Mouse (Mus musculus): ENCODE data around the gene Rfwd3.
"Not testable (repeated sequence)": the region's sequence is repeated elsewhere in the genome, so short reads cannot be mapped to it uniquely, and the experiment has no call there.

Rfwd3 gene

DNA sequence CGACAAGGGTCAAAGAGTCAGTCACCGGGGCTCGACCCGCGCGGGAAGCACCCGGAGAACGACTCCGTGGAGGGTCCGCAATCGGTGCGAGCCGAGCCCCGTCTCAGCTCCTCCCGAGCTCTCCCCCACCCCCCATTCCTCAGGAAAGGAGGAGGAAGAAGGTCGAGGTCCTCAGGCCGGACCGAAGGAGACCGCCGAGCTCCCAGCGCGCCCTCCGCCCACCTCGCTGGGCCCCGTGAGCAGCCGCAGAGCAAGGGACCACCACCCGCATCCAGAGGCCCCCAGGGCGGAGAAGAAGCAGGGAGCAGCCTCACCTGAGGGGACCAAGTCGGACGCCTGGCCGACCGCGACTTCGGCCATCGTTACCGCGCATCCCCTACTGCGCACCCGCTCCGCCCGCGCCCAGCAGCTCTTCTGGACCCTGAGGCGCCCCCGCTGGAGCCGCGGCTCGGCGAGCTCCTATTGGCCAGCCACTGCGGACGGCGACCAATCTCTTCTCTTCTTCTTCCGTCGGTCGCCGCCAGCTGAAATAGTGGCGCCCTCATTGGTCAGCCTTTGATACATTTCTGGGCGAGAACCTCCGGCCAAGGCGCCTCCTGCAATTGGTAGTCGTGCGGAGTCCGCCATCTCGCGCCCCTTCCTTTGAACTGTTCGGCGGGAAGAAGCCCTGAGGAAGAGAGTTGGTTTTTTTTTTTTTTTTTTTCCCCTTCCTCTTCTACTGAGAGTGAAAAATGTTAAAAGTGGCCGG, at the start of gene Rfwd3:
TSS of gene Rfwd3 (minus strand) at position 402 of the 748 bp plus-strand sequence.
- peak; percentile 95 to 97 for DNase-seq

DNA sequence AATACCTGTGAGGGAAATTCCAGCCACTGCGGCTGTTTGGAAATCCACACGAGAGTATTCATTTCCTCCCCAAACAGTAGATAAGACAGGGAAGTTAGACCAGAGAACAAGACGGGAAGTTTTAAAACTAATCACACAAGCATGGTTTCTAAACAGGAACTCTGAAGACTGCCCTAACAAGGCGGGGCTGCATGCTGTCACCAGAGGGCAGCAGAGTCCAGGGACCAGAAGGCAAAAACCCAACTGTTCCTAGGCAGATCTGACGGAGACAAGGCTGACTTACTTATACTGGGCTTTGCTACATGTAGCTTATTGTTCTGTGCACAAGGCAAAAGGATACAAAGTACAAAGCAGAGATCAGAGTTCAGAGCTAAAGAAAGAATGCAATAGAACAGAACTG, 43.2 kb upstream of the Rfwd3 start:
- peak; percentile 82 to 84 for DNase-seq

DNA sequence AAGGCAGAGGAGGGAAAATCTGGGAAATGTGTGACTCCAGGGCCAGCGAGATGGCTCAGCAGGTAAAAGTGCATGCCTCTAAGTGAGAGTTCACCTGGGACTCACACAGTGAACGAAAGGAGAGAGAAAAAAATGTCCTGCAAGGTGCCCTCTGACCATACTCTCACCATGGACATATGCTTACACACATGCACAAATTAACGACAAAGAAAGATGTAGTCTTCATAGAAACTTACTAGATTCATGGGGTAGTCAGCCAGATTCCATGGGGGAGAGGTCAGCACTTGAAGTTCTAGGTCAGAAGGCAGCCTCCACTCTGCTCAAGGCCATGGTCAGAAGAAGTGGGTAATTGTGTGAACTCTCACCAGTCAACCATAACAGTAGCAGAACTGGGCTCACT, 40.2 kb upstream of the Rfwd3 start:
- no peak for DNase-seq

- no peak for DNase-seq
These were observed 38.6 kb upstream of the Rfwd3 start for GRCm38 (mm10) chr8:111338370-111339208.

DNA sequence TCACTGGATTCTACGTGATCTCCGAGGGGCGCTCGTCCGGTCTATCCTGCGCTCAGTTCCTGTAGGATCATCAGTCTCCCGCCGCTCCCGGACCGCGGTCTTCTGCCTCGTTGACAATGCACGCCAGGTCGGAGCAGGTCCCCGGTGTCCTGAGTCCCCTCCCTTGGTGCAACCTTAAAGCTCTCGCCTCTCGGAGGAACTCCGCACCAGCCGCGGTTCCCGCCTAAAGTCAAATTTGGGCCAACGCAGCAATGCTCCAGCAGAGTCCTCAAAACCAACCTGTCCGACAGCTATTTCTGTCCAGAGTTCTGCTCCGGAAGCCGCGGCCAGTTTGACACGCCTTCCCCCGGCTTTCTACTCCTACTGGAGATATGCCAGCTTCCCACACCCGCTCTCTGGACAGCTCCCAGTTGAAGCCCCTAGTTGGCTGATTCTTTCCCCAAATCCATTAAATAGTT, 37.9 kb upstream of the Rfwd3 start, which contains the start of gene Mlkl:
TSS of gene Mlkl (minus strand) at position 288 of the 458 bp plus-strand sequence.
- DNase-seq: peak; percentile 15 to 19

- DNase-seq: no peak
These were observed 37.4 kb upstream of the Rfwd3 start for GRCm38 (mm10) chr8:111337311-111337889.

DNA sequence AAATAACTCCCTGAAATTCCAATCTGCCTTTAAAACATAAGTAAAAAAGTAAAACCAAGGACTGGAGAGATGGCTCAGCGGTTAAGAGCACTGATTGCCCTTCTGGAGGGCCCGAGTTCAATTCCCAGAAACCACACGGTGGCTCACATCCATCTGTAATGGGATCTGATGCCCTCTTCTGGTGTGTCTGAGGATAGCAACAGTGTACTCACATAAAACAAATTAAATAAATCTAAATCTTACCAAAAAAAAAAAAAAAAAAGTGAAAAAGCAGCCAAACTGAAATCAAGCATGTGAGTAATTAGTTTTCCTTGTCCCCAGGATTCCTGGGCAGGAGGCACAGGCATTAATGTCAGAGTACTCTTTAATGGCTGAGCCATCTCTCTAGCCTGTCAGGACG, 36.7 kb upstream of the Rfwd3 start:
- no peak for DNase-seq

- no peak for DNase-seq
These were observed 25.3 kb upstream of the Rfwd3 start for GRCm38 (mm10) chr8:111325222-111325790.

DNA sequence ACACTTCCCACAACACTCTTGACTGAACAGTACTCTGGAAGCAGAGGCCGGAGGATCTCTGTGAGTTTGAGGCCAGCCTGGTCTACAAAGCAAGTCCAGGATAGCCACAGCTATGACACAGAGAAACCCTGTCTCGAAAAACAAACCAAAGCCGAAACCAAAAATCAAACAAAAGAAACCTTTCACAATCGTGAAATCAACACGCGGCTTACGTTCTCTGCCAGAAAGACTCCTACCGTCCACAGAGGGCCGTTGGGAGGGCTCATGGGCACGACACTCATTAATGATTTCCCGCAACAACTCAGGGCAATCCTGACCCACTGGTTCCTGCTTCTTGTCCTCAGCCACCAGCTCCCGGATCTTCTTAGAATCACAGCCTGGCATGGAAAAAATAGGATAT, 14.7 kb upstream of the Rfwd3 start:
- no peak for DNase-seq

DNA sequence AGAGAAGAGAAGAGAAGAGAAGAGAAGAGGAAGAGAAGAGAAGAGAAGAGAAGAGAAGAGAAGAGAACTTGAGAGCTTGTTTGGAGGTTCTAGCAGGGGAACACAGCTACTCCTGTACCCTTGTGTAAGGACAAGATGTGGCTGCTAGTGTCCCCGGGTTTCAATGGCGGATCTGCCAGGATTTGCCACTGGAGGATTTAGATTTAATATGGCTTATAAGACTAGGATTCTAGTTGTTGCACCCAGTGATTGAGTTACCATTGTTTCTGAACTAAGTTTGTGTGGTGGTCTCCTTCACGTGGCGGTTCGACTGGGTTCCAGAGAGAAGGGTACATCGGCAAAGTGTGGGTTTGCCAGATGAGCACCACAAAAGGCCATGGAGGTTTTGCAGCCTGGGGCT, 13.9 kb upstream of the Rfwd3 start:
- not testable (repeated sequence) for DNase-seq

GRCm38 (mm10) chr8:111312758-111313162, 12.7 kb upstream of the Rfwd3 start:
- DNase-seq: no peak

GRCm38 (mm10) chr8:111310006-111310405, 10.0 kb upstream of the Rfwd3 start:
- not testable (repeated sequence) for DNase-seq

DNA sequence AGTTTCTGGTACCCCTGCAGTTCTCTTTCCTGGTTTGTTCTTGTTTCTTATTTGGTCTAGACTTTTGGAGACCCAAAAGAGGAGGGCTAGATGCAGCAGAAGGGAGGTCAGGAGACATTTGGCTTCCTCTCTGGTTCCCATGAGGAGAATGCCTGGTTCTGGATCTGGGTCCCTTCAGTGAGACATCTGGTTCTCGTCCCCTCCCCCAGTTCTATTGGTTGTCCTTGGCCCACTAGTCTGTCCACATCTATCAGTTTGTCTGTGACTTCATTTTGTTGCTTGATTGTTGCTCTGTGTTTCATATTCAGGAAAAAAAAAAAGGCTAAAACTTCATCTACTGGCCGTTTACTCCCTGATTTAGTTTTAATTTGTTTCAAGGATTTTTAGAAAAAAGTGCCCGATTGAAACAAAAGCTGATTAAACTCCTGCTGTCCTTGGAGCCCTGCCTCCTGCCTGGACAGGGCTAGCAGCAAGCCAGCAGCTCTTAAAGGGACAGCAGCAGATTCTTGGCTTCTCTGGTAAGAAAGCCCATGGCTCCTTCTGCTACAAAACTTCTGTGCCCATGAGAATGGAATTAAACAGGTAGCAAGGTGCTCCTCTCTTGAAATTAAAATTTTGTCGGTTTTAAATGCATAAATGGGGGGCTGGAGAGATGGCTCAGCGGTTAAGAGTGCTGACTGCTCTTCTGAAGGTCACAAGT, 5.2 kb upstream of the Rfwd3 start:
- peak; percentile 12 to 17 for DNase-seq

DNA sequence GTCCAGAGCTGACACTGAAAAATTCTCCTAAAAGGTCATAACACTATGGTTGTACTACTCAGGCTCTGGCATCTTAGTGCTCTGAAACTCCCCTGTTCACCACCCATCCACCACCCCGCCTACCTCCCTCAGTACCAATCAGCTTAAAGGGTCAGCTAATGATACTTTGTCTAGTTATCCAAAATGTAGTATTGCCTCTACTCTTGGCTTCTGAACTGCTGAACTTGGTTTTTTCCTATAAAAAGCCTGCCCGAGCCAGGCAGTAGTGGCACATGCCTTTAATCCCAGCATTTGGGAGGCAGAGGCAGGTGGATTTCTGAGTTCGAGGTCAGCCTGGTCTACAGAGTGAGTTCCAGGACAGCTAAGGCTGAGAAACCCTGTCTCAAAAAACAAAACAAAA, 4.3 kb upstream of the Rfwd3 start:
- no peak for DNase-seq

- DNase-seq: not testable (repeated sequence)
These were observed 3.2 kb upstream of the Rfwd3 start for GRCm38 (mm10) chr8:111303076-111303803.

DNA sequence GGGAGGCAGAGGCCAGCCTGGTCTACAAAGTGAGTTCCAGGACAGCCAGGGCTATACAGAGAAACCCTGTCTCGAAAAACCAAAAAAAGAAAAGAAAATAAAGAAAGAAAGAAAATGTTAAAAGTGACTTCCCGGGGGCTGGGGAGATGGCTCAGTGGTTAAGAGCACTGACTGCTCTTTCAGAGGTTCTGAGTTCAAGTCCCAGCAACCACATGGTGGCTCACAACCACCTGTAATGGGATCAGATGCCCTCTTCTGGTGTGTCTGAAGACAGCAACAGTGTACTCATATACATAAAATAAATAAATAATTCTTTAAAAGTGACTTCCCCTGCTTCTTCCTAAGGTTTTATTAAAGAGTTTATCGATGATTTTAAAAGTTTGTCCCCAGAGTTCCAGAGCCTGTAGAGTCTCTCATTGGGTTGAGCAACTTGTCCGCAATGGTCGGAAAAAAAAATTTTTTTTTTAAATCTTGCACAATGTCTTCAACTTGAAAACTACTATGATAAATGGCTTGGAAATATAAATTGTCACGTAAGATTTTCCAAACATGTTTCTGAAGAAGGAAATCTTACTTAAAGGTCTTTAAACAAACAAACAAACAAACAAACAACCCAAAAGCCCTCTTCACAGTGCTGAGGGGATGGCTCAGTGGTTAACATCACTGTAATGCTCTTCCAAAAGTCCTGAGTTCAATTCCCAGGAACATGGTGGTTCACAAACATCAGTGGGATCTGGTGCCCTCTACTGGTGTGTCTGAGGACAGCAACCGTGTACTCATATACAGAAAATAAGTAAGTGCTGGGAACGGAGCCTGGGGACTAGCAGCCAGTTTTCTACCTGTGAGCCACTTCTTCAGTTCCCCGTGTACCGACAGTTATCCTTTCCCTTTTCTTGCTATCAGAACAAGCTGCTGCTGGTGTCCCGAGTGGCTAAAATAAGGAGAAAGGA, 850 bp upstream of the Rfwd3 start:
- peak; percentile 15 to 23 for DNase-seq

DNA sequence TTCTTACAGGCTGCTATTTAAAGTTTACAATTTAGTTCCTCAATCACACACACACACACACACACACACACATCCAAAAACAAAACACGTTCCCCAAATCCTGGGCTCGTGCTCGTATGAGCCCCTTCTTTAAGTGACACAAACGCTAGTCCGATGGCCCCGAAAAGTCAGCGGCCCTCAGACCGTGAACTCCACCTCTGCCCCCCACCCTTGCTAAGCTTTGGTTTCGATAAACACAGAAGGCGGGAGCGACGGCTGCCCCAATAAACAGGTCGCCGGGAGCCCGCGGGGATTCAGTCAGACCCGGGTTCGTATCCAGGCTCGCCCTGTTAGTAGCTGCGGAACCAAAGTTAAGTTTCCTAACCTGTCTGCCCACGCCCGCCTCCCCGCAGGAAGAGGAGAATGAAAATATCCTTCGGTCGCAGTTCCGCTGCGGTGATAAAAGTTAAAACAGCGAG, 630 bp downstream of the Rfwd3 start:
- DNase-seq: peak; percentile 51 to 63

DNA sequence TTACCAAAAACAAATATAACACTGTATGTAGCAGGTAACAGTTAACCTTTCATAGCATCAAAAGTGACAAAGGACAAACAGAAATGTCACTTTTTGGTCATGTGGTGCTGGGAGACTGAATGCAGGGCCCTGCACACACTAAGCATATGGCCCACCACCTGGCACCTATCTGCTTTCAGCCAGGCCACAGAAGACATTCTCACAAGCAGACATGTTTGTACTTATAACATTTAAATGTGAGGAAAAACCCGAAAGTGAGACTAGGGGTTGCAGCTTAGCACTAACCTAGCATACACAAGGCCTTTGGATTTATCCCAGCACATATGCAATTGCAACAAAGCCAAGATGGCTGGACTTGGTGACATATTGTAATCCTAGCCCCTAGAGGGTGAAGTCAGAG, 2.0 kb downstream of the Rfwd3 start:
- DNase-seq: peak; percentile 35 to 39

- no peak for DNase-seq
These were observed 8.3 kb downstream of the Rfwd3 start for GRCm38 (mm10) chr8:111291733-111292132.

DNA sequence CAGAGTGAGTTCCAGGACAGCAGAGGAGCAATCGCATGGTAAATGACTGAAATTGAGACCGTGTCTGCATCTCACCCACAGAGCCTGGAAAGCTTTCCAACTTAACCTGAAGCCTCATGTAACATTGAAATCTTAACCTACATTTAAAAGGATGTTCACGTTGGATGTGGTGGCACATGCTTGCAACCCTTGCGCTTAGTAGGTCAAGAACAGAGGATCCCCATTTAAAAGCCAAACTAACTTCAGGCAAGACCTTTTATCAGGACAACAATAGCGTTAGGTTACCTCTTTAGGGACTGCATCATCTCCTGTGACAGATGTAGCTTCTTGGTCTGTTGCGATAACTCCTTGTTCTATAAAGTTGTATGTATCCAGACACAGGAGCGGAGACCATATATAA, 9.4 kb downstream of the Rfwd3 start:
- DNase-seq: no peak
